Mouse (Mus musculus) brain, embryonic 18.5 days (tissue): ENCODE results near the gene Mcm2.

ENCODE experiments used
- DNase-seq: peaks from one replicate; pipeline ENCODE4 v3.0.0-alpha.2; 2012; ENCODE audit warnings: low read depth, low spot score

Mcm2 gene

DNA sequence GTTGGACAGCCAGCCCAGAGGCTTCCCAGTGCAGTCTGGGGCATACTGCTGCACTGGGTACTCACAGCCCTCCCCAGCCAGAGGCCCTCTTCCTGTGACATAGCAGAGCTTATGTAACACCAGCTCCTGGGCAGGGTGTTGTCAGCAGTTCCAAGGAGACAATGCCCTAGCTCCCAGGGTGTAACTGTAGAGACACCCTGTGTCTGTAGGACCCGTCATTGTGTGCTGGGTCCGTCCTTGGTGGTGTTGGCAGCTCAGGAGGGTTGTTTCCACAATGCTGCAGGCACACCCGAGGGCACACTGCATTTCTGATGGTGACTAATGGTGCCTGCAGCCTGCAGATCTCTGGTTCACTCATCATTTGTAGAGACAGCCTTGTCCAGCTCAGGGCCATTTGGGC lies 28.3 kb upstream of the Mcm2 start:
- no peak for DNase-seq

DNA sequence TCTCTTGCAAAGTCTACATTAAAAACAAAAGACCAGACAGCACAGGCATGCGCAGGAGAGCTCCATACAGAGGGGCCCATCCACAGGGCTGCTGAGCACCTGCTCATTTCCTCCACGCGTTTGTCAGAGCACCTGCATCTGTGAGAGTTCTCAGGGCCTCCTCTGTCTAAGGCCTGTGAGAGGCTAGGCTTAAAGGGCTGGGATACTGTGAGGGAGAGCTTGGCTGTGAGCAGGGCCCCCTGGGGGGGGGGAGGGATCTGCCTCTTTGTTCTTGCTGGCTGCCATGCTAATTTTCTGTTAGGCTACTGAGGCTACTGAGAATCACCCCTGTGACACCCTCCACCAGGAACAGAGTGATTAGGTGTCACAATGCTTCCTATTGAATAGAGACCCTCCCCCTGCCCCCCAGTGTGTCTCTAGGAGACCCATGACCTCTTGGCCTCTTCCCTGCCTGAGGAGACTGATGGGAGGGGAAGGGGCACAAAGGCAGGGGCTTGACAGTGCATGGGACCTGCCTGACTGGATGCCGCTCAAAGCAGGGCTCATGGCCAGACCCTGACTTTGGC lies 27.1 kb upstream of the Mcm2 start:
- no peak for DNase-seq

DNA sequence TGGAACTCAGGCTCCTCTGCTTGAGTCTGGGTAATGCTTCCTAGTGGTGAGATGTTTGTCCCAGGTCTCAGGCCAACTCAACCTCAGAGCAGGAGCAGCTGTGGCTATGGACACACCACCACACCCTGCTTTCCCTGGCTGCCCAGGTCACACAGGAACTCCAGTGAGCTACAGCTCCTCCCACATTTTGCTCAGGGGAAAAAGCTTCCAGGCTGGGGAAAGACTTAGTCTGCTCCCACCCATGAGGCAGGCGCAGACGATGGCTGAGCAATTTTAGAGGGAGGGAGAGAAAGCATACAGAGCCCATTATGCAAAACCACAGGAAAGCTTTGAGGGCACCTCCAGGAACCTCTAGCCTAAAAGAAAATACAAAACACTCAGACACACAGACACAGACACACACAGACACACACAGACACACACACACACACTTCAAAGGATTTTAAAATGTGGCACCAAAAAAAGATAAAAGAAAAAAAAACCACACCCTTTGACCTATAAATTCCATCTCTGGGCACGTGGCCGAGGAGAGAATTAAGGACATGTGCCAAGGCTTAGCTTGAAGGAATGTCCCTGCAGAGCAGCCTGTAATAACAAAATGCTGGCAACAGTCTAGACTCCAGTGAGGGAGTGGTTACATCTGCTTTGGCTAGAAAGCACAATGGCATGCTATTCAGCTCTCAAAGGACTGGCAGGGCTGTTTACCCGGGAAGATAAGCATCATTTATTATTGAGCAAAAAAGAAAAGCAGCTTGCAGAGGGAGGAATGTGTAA lies 26.1 kb upstream of the Mcm2 start:
- DNase-seq, result no peak

DNA sequence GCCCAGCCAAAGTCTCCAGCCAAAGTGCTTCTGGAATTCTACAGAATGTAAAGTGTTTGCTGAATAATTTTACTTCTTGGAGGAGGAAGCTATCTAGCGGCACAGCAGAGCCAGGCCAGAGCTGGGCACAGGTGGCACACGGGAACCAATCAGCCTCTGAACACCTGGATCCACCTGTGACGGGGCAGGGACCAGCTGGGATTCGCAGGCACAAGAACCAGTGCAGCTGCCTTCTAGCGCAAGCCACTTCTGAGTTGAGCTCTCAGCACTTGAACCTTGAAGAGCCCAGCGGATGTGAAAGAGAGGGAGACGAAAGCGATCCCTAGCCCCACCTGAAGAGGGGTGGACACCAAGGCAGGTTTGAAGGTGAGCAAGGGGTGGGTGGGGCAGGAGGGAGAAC lies 20.2 kb upstream of the Mcm2 start:
- no peak for DNase-seq

DNA sequence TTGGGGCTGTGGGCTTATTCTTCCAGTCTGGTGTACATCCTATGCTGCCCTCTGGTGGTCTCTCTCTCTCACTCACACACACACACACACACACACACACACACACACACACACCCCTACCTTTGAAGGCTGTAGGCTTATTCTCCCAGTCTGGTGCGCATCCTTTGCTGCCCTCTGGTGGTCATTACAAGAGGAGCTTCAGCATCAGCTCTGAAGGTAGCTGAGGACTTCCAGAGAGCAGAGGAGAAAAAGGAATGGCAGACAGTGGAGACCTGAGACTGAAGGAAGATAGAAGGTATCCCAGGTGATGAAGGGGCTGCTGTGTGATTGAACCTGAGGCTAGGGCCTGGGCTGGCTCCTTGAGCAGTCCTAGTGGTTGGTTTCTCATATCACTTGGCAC lies 17.6 kb upstream of the Mcm2 start:
- DNase-seq, result no peak

DNA sequence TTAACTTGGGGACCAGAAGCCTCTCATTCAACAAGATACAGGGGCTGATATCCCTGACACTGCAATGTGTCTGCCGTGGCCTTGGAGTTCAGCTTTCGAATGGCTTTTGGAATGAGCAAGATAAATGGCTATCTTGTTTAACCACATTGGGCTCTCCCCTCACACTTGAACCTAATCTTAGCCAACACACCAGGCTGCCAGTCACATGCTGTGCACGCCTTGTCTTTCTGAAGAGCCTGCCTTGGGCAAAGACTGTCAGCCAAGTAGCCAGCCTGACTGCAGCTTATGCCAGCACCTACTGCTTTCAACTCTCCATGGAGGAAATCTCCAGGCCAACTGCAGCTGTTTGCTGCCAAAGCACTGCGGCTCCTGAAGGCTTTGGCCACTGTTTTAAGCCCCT lies 16.9 kb upstream of the Mcm2 start:
- DNase-seq, result no peak

DNA sequence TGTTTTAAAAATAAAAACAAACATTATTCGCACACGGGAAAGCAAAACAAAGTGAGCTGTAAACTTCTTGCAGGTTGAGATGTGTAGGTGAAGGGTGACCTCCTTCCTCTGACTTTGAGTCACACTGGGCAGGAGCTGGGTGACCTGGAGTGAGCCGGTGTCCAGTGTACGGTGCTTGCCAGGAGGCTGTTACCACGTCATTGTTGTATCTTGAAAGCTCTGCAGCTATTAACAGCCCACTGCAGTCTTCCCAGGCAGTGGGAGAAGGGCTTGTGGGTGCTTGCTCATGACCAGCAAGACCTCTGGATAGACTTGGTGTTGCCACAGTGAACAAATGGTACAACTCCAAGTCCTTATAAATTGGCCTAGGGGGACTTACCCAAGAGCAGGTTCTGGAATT lies 16.2 kb upstream of the Mcm2 start:
- DNase-seq, result no peak

DNA sequence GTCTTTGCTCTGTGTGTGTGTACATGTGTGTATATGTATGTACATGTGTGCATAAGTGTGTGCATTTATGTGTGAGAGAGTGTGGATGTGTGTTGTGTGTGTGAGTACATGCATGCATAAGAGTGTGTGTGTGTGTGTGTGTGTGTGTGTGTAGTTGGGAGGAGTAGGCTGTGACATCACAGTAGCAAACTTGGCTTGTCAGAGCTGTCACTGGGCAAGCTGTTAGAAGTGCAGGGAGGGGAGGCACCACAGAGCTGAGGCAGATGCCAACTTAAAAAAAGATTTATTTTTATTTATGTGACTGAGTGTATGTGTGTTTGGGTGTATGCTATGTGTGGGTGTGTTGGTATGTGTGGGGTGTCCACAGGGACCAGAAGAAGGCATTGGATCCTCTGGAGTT lies 14.9 kb upstream of the Mcm2 start:
- no peak for DNase-seq

DNA sequence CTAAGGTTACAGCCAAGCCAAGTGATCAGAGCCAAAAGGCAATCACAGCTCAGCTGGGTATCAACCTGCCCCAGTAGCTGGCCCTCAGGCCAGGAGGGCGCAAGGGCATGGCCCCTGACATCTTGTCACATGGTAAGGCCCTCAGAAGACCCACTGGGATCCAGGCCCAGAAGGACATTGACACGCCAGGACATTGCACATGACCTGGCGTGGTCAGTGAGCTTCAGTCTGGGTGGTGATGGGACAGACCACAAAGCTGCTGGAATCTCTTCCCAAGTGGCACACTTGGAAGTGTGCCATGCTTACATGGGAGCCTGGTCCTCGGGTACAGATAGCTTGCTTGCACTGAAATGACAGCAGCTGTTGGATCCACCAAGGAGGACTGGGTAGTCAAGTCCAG lies 14.4 kb upstream of the Mcm2 start:
- no peak for DNase-seq

DNA sequence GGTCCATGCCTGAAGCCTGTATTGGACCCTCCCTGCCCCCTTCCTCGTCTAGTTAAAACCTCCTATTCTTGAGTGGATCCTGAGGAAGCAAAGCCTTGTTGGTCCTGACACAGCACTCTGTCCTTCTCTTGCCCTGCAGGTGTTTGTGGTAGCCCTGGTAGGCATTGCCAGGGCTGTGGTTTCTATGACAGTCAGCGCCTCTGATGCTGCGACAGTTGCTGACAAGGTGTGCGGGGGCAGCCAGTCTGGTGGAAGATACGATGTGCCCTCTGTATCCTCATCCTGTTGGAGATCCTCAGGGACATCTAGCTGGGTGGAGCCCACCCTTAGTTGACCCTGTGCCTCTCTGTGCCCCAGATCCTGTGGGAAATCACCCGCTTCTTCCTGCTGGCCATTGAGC lies 10.6 kb upstream of the Mcm2 start:
- DNase-seq, result no peak

DNA sequence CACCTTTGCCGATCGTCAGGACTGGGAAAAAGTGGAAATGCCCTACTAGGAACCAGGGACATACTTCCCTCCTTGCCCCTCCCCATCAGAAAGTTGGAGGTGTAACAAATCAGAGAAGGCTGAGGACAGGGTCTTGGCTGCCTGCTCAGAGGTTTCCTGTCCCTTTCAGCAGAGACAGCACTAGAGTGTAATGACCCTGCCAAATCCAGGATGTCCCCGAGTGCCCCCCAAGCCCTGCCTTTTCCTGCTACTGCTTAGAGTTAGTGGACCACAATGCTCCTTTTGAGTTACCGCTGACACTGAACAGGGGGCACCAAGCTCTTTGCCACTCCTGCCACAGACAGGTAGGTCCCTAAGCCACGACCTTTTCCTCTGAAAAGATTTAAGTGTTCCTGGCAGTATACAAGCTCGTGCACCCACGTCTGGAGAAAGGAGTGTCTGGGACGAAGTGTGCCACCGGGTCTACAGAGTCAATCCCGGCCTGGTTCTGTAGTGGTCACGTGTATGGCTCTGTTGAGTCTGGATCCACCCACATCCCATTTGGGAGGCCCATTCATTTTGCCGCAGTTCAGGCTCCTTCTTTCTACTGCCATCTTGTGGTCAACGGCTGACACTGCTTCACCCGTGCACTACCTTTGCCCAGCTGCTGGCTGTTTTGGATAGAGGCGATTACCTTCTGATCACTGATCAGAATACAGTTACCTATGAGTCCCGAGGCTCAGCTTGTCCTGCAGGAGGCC lies 8.0 kb upstream of the Mcm2 start:
- DNase-seq, result no peak

DNA sequence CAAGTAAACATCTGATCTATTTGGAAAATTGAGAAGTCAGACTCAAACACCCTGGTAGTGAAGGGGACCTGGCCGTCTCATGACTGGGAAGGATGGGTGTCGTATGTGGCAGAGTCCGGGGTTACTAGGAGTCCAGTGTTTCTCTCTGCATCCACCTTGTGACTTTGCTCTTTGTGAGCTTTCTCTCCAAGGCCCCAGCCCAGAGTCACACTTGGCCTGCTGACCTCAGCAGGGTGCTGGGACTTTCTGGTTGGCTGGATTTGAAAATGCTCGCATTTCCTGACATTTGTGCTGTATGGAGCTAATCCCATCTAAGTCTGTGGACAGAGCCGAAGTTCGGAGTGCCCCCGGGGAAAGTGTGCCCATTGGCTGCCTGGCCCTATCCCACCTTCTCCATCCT lies 6.5 kb upstream of the Mcm2 start:
- no peak for DNase-seq

DNA sequence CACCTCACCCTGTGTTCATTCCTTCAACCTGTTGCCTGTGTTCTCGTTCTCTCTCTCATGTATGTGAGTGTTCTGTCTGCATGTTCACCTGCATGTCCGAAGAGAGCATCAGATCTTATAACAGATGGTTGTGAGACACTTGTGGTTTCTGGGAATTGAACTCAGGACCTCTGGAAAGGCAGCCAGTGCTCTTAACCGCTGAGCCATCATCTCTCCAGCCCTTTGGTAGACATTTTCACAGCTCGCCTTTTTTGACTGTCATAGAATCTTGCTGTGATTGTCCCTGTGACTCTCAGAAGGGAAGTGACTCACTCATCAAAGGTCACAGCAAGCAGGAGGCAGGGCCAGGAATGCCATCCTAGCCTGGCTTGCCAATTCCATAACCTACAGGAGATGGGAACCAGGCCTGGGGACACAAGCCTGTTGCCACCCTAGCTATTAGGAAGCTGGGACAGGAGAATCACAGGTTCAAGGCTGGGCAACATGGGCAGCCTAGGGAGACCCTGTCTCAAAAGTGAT lies 5.9 kb upstream of the Mcm2 start:
- no peak for DNase-seq

DNA sequence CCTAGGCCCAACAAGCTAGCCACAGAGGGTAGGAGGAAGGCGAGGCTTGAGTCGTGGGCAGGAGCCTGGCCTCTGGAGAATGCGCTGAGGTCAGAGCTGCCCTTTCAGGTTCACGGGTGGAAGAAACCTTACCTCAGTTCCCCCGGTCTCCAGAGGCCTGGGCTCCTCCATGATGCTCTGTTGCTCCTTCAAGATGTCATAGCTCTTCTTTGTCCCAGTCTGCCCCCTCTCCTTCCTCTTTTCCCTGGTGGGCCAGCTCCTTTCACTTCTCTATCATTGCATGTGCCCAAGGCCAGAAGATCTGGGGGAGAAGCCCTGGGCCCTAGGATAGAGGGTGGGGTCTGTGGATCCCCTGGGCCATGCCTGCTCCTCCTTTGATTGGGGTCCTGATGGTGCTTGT lies 5.1 kb upstream of the Mcm2 start:
- DNase-seq, result no peak

DNA sequence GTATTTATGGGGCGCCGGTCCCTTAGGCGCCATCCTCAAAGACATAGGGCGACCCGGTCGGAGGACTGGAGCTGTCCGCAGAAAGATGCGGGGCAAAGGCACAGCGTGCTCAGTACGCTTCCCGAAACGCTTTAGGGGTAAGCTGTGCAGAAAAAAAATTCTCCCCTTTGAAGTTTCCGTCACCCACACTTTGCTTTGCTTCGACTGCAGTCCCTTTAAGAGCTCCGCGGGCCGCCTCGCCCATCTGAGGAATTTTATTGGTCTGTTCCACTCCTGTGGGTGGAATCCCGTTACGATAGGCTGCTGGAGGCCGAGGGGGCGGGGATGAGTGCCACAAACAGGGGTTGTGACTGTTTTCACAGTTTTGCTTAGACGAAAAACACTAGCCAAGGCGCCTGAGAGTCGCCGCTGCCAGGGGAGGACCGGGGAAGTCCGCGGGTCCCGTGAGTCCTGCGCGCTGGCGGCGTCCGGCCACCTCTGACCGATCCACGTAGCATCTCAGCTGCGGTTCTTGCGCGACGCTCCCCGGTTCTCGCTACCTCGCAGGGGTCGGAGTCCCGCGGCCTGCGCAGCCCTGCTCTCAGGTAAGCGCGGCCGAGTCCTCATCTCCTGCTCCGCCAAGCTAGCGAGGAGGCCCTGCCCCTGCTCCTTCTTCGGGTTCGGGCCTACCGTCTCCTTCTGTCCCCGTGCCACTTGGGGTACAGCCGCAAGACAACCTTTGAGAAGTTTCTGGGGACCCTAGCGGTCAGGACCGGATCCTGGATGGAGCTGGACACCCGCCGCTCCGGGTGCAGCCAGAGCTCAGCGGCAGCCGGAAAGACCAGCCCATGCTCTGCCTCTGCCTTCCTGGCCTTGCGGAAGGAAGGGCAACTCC lies 3.6 kb upstream of the Mcm2 start, which contains the start of gene Tpra1:
Tpra1 (plus strand) TSS at position 305 of the 874 bp plus-strand sequence.
- DNase-seq, result peak; percentile 92

DNA sequence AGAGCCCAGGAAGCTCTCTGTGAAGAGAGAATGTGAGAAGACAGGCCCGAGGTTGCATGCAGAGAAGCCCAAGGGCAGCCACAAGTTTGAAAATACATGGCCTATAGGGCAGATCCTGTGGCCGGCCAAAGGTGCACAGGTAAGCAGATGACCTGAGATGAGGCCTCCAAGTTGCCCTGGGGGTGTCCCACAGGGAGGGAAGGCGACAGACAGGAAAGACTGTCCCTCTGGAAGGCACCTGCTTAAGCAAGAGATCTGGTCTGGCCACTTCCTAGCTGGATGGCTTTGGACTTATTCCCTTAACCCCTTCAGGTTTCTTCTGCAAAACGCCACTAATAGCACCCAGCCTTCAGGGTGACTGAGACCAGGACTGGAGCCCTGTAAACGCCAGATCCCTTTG lies 2.9 kb upstream of the Mcm2 start:
- no peak for DNase-seq

DNA sequence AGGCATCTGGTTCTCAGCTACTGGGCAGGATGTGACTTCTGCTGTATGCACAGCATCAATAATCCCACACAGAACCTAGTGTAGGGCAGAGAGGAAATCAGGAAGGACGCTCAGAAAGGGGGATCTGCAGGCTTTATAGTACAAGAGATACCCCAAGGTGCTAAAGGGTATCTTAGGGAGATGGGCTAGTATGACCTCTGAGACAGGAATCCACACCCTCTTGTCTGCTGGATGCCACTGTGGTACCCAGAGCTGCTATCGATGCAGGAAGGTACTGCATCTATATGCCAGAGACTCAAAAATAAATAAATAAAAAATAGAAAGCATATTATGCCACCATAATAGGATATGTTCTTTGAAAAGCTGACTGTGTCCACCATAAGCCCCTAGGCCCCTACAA lies 1.0 kb upstream of the Mcm2 start:
- DNase-seq, result no peak

DNA sequence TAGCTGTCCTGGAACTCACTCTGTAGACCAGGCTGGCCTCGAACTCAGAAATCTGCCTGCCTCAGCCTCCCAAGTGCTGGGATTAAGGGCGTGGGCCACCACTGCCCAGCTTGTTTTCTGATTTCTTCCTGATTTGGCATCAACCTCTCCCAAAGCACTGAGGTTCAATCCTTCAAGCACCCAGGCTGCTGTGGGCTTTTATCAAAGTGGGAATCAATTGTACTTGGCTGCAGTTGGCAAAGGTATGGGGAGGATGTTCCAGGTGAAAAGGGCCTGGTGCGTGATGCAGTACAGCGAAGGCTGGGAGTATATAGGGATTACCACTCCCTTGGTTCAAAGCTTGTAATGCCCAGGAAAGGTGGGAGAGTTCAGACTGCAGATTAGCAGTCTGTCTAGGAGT lies 506 bp upstream of the Mcm2 start:
- DNase-seq, result no peak

DNA sequence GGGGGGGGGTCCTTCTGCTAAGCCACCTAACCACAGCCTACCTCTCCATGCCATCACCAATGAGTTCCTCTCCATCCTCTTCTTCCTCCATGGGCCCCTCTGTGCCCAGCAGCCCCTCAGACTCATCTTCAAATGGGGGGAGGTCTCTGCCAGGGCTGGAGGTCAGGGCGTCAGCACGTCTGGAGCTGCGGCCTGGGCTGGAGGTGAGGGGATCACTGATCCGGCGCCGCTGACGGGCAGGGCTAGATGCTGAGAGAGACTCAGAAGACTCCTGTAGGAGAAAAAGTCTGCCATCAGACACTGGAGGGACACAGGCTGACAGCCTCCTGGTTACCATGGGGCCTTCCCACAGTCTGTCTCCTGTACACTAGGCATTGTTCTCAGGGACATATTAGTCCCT lies 1.3 kb downstream of the Mcm2 start:
- DNase-seq, result no peak

DNA sequence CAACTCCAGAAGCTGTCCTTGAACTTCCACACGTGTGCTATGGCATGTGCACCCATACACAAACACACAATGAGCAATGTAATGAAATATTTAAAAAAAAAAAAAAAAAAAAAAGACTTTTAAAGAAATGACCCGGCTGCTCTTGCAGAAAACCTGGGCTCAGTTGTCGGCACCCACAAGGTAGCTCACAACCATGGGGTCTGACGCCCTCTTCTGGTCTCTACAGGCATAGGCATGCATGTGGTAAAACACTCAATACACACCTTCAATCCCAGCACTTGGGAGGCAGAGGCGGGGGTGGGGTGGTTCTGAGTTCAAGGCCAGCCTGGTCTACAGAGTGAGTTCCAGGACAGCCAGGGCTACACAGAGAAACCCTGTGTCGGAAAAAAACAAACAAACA lies 2.6 kb downstream of the Mcm2 start:
- no peak for DNase-seq

DNA sequence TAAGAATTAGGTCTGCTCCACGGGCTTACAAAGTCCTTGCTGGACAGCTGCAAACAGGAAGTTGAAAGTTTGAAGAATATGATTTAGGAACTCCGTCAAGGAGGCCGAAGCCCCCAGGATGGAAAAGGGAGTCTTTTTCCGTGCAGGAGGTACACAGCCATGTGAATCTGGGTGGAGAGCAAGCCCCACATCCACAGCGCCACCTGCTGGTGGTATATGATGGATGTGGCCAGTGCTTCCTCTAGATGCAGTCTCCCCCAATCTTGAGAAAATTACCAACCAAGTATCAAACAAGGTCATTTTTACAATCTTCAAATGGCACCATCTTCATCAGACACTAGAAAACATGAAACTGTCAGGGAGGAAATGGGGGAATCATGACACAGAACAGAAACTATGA lies 5.0 kb downstream of the Mcm2 start:
- no peak for DNase-seq

DNA sequence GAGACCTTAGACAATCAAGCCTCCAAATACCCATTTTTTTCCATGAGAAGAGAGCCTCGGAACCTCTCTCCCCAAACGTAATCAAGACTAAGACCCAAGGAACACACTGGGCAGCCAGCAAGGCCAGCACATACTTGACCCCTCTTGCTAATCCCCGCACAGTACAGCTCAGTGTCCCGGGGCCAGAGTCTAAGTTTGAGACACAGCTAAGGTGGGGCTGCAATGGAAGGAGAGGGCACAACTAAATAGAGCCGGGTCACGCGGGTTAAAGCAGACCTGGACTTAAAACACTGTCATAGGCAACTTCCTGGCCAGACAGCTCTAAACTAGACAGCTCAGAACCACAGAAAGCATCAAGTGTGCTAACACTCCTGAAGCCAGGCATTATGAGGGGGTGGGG lies 7.7 kb downstream of the Mcm2 start:
- no peak for DNase-seq
